Mouse (Mus musculus) kidney, postnatal 36 days (tissue): Measurements from ENCODE around the gene Ganc.
A peak's percentile ranks its signal among the peaks of the same experiment; 100 is the strongest.

Experiments
- DNase-seq, 2 experiments: peaks; one replicate each; pipeline ENCODE4 v3.0.0; 2021 to 2022; ENCODE audit warnings: mixed read lengths in 2 of 2

Ganc gene

DNA sequence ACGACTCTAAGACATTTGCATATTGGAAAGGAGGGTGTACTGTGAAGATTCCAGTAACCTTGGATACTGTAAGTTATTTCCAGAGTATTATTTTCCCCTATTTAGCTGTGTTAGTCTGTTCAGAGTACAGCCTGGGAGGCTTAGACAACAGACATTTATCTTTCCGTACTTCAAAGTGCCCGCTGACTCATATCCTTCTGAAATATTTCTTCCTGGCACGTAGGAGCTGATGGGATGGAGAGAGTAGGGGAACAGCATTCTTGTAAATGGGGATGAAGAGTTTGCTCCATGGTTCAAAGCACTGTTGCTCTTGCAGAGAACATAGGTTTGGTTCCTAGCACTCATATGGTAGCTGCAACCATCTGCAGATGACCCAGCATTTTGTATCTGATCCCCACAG lies 48.9 kb downstream of the Ganc start:
- no peak for DNase-seq

DNA sequence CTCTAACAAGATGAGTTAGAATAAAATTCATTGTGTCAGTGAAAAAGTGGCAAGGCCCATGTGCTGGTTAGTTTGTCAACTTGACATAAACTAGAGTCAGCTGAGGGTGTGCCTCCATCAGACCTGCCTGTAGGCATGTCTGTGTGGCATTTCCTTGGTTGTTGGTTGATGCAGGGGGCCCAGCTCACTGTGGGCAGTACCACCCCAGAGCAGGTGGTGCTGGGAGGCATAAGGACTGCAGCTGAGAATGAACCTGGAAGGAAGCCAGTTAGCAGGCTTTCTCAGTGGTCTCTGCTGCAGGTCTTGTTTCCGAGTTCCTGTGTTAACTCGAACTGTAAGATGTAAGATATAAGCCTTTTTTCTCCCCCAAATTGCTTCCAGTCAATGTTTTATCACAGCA lies 51.3 kb downstream of the Ganc start:
- DNase-seq = no peak

DNA sequence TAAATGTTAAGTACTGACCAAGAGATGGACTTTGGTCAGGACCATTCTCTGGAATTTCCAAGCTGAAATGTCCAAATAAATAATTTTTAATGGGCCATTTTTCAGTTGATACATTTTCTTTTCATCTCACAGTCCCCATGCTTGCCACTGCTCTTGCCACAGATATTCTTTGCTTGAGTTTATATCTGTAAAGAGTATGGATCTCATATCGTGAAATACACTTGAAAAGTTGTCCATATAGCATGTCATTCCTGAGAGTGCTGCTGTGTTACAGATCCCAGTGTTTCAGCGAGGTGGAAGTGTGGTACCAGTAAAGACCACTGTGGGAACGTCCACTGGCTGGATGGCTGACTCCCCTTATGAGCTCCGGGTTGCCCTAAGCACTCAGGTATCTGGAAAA lies 52.0 kb downstream of the Ganc start, which contains the start of gene Capn3:
Gene Capn3, plus strand, starts transcription at position 301 of the 400 bp plus-strand sequence.
- no peak for DNase-seq

DNA sequence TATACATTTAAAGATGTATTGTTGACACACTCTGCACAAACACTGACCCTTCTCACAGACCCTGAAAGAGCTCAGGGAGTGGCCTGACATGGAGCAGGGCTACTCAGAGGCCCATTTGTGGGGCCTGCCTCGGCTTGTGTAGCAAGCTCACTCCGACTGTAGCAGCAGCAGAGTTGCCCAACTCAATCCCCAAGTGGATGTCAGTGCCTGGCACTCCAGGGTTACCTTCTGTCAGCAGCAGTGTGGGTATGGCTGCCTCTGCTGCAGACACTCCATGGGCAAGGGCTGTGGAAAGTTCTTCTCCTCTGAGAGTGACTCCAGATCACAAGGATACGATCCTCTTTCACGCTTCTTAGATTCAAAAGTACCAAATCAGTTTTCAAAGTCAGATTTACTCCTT lies 56.5 kb downstream of the Ganc start:
- DNase-seq = no peak

DNA sequence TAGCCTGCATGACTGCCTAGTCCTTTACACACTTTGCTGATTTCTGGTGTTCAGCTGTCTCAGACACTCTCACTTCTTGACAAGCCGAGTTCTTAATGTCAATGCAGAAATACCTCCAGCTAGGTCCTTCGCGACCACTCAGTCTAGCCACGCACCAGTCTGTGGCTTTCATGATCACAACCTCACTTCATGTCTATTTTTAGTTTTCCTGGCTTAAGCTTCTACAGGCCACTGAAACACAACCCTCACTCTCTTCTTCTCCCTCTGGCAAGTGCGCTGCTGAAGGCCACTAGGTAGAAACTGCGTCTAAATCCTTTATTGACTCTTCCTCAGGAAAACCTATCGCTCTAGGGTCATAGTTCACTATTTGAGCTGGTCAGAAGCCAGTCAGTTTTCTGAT lies 59.6 kb downstream of the Ganc start:
- no peak for DNase-seq

DNA sequence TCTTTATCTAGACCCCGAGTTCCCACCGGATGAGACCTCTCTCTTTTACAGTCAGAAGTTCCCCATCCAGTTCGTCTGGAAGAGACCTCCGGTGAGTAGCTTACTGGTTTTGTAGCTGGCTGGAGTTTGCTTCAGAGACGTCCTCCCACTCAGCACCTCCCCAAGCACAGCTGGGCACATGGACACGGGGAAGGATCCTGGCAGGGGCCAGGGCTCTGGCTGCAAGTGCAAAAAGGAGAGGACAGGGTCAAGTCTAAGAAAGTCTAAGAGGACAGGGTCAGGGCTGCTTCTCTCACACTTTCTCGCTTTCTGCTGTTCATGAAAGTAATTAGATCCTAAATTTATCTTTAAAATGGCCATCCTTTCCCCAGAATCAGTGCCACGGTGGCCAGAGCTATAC lies 60.4 kb downstream of the Ganc start:
- no peak for DNase-seq

DNA sequence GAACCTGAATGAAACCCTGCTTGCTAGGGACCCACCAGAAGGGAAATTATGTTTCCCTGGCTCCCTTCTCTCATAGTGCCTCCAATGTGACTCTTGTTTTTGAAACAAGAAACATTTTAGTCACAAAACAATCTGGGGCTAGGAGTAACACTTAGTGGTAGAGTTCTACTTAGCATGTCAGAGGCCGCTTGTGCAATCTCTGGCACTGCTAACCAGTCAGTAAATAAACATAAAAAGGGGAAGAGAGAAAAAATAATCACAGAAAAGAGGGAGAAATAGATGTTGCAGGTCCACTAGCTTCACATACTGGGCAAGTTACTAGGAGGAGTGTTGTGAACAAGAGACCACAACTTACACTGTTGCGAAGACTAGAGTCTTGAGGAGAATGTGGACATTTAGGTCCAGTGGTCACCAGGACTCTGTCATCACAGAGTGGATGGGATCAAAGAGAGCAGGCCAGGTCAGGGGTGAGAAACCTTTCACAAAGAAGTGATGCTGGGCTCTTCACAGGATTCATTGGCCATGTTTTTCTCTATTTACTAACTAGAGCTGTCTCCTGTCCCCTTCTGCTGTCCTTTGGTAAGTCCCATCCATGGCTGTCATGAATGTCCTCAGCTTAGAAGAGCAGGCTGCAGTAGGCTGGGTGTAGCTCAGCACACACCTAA lies 61.2 kb downstream of the Ganc start:
- no peak for DNase-seq

DNA sequence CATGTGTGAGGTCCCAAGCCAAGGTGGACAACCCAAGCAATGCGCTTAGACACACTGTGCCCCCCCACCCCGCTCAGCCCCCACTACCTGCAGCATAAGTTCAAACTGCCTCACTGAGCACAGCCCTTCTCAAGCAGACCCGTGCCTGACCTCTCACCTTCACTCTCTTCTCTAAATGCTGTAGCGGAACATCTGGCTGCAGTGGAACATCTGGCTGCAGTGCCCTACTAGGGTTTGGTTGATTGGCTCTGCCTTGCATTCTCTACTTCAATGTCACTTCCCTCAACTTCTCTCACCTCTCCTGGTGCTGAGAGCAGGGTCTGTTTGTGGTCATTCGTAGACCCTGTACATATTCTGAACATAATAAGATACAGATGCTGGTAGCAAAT lies 61.7 kb downstream of the Ganc start:
- DNase-seq = no peak

DNA sequence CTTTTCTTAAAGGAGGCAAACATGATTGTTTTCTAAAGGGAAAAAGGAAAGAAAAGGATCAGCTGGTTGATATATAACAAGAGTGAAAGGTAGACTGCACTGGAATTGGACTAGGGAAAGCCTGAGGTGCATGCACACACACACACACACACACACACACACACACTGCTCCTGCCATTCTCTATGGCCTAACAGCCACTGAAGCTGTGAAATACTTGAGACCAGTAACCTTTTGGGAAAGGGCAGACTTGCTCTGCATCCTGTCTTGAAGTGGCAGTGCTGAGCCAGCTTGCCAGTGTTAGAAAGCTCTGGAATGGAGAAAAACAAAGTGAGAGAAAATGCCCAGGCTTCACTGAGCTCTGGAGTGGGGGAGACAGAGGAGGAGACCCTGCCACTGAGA lies 64.3 kb downstream of the Ganc start:
- no peak for DNase-seq

DNA sequence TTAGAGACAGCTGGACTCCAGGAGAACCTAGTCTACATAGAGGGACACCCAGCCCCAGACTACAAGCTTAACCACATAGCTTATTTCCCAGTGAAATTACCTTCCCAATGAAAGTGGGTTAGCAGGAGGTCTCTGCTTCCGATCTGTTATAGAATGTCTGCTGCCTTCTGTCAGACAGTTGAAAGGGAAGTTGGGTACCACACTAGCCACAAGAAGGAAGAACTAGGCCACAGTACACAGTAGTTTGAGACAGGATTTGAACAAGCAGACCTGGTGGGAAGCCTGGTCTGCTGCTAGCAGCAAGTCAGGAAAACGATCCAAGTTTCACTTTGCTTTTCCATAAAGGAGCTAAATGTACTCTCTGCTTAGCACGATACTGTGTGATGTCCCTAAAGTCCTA lies 65.5 kb downstream of the Ganc start:
- DNase-seq = no peak

DNA sequence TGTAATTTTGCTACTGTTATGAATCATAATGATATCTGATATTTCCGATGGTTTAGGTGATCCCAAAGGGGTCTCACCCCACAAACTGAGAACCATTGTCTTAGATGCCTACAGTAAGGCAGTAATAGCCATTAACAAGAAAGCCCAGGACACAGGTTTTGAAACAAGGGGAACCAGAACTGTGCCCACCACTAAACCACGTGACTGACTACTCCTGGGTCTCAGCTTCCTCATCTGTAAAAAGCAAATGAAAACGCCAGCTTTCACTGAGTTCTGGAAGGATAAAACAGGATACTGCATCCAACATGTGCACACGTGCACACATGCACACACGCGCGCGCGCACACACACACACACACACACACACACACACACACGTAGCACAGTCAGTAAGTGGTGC lies 66.0 kb downstream of the Ganc start:
- DNase-seq = no peak

DNA sequence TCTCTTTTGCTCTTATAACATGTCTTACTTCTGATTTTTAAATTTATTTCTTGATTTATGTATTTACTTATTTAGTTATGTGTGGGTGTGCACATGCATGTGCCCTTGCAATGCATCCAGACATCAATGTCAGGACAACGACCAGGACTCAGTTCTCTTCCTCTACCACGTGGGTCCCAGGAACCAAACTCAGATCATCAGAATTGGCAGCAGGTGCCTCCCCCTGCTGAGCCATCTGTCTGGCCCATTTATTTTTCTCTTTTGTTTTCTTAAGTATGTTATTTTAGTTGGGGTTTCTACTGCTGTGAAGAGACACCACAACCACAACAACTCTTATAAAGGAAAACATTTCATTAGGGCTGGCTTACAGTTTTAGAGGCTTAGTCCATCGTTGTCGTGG lies 67.2 kb downstream of the Ganc start:
- no peak for DNase-seq

DNA sequence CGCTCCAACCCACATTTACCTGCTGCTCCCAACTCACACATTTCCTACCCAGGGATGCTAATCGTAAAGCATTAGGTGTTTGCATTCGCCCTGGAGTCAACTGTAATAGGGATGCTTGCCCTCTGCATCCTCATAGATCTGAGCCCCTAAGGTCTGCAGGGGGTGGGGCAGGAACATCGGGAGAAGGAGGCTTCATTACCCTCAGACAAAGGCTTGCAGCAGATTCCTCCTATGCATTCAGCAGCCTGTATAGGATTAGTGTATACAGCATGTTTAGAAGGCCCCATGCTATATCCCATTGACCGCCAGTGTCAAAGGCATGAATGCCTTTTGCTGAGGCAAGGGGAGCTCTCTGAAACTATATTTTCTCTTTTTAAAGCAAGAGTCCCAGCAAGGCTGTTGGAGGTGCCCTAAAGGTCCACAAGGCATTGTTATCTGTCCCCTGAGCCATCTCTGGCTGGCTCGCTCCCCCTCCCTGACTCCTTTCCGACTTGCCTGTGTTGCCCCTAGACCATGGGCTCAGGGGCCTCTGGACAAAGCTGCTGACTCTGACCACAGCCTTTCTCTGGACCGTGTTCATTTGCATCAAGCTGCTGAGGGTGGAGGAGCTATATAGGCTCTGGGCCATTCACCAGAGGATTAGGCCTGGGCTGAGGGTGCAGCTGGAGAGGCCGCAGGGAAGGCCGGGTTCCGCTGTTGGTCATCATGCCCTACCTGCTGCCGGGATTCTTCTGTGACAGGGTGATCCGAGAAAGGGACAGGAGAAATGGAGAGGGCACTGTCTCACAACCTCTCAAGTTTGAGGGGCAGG lies 72.8 kb downstream of the Ganc start:
- no peak for DNase-seq

DNA sequence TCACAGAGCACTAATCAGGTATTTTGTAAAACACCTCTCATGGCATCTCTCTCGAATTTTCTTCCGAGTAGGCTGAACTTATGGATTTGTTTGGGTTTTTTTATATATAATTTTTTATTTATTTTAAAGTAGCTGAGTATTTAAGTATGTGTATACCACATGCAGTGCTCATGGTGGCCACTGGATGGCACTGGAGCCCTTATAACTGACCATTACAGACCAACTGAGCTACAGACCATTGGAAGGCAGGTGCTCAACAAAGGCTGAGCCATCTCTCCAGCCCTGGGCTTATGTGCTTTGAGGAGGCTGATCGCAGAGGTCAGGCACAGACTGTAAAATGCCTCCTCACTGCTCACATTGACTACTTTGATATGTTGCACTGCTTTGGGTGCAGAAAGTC lies 74.9 kb downstream of the Ganc start:
- peak; percentile 83 to 92 for DNase-seq

DNA sequence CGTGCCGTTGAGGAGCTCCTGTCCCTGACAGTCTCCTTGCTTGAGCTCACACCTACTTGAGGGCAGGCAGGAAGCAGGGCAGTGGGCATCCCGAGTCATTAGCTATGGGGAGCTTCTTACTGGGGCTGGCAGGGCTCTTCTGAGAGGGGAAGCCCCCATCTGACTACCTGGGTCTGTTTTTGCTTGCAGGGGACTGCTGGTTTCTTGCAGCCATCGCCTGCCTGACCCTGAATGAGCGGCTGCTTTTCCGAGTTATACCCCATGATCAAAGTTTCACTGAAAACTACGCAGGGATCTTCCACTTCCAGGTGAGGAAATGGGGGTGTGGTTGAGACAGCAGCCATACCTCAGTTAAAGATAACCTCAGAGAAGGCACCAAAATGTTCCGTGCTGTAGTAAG lies 78.2 kb downstream of the Ganc start:
- no peak for DNase-seq

DNA sequence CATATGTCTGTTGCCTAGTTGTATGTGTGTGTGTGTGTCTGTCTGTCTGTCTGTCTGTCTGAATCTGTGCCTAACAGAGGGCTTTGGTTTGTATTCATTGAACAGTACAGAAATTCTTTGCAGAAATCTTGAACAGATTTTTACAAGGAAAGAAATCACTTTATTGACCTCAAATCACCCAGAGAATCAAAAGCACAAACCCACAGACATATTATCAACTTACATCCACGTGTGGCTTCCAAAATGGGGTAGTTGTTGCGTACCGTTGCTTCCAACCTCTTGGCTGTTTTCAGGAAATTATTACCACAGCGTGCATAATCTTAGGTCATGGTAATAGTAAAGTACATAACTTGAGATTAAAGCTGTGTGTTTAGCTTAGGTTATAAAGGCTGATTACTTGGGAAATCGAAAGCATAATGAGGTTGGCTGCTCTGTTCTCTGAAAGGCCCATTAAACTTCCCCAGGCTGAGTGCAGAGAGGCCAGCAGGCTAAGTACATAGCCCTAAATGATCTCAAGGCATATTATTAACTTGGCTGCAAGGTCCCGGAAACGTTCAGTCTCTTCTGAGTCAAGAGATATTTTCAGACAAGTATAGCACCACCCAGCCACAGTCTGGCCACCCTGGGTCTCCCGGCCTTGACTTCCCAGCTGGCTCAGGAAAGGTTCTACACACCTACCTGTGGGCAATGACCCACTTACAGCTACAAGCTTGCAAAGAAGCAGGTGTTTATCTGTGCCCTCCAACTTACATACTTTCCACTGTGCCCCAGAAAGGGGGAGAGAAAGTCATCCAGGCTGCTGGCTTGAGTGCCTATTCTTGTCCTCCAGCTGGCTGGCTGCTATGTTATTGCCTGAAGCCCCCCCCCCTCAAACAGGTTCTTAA lies 79.1 kb downstream of the Ganc start:
- peak; percentile 28 to 41 for DNase-seq

DNA sequence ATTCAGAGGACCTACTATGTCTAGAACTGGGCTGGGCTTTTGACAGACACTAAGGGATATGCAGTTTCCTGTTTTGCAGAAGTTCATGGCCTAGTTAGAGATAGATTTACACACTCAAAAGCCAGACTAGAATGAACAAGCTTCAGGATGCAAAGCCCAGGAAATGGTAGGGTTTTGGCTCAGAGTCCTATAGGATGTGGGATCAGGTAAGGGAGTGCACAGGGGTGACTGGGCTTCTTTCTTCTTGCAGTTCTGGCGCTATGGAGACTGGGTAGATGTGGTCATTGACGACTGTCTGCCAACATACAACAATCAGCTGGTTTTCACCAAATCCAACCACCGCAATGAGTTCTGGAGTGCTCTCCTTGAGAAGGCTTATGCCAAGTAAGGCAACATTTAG lies 80.5 kb downstream of the Ganc start:
- no peak for DNase-seq

DNA sequence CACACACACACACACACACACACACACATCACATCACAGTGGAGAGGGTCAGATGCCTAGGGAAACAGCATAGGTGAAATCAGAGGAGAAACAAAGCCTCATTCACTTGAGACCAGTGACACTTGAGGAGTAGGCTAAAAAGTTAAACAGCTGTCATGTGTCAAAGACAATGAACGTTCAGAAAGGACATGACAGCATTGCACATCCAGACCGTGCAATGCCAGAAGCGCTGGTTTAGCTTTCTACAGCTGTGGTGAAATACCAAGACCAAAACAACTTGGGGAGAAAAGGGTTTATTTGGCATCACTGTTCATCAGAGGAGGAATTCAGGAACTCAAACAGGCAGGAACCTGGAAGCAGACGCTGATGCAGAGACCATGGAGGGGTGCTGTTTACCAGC lies 89.6 kb downstream of the Ganc start:
- no peak for DNase-seq

DNA sequence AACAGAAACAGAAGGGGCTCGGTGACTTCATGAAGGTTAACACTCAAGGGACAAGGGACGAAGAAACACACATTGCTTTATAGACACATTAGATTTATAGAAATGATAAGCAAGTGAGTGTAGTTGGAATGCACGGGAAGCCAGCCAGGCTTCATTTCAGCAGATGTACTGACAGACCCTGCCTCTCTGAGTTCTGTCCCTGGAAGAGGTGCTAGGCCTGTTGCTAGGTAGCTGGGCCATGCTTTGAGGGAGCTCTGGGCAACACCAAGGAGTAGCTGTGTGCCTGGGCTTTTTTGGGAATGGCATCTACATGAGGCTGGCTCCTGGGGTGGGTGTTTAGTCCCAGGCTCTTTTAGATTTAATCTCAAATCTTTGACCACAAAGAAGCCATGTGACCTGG lies 92.8 kb downstream of the Ganc start:
- DNase-seq = no peak

DNA sequence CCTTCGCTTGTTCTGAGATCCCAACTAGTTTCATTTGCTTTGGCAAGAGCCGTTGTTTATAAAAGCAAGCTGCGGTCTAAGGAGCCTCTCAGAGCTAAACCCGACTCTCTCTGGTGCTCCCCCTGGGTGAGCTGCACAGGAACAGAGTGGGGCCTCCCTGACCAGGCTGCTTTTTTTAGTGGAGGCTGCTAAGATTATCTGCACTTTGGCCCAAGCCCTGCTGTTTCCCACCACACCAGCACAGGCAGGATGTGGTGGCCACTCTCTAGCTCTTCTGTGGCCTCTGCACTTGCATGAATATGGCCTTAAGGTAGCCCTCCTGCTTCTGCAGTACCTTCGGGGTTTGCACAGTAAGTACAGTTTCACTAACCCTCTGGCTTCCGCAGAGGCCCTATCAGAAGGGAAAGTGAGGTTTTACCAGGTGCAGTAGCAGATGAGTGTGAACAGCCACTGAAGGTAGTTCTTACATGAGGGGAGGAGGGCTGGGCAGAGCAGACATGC lies 96.3 kb downstream of the Ganc start:
- DNase-seq = no peak

DNA sequence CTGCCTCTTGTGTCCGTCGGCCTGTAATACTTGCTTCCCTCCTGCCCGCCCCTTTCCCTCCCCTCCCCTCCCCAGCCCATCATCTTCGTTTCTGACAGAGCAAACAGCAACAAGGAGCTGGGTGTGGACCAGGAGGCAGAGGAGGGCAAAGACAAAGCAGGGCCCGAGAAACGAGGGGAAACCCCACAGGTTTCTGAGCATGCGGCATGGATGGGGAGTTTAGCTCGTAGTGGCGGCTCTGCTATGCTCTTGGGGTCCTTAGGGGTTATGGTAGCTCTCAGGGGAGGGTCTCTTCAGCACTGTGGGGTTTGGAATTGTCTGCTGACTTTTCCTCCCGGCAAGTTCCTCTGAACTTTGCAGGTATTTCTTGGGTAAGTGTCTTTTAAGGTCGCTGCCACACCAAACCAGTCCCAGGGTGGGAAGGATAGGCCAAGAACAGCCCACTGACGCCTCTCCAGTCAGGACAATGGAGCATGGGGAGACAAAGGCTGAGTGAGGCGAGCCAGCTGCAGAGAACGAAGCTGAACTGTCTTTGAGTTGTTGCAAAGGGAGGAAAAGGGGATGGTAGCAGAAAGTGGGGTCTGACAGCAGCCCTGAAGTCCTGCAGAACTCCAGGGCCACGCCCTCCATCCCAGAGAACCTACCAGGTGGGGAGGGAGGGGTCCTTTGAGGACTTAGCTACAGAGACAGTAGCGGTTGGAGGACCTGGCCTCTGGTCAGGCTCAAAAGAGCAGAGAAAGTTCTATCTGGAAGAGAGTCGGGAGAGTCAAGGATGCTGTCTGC lies 97.6 kb downstream of the Ganc start:
- no peak for DNase-seq

DNA sequence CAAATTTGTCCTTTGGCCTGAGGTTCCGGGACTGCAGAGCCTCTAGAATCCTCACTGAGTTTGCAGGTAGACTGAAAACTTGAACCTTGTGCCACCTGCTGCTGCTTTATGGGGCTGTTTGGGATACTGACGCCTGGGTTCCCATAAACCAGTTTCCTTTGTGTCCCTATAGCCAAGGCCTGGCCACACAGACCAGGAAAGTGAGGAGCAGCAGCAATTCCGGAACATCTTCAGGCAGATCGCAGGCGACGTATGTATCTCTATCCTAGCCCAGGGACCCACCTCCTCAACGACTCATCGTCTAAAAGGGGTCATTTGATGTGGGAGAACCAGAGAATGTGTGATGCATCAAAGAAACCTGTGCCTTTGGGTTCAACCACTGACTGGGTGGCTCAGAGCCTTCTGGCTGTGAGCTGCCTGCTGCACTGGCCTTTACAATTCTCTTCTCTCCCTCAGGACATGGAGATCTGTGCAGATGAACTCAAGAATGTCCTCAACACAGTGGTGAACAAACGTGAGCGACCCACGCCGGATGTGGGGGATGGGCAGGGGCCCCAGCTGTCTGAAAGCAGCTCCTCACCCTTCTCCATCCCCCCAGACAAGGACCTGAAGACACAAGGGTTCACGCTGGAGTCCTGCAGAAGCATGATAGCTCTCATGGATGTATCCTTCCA lies 98.4 kb downstream of the Ganc start:
- DNase-seq = no peak
